Mouse (Mus musculus): ENCODE data around the gene Cenpx. TPM values are rescaled to one million over a fixed set of nuclear protein-coding genes. Genes with fewer than 3 reads are reported as not detected.

Cenpx gene
- polyA plus RNA-seq (2014; fragmentation: Illumina TruSeq; extraction: RNeasy Lipid Tissue Mini Kit (QIAGEN cat#74804); ENCODE audit: low read depth, low replicate concordance), result 1.7 TPM

GRCm38 (mm10) chr11:120713580-120714518 lies at the start of gene Cenpx, which contains the start of gene Lrrc45:
Gene Cenpx, minus strand, starts transcription at chr11:120713738.
Gene Lrrc45, plus strand, starts transcription at chr11:120713925.

GRCm38 (mm10) chr11:120762672-120763041 lies 49.1 kb upstream of the Cenpx start, which contains the start of gene Hmga1b:
Gene Hmga1b, plus strand, starts transcription at chr11:120762794.

GRCm38 (mm10) chr11:120731858-120732680 lies 18.5 kb upstream of the Cenpx start, which contains the start of gene Cbr2:
Gene Cbr2, minus strand, starts transcription at chr11:120732114.

GRCm38 (mm10) chr11:120727169-120727527 lies 13.6 kb upstream of the Cenpx start, which contains the start of gene Dcxr:
Gene Dcxr, minus strand, starts transcription at chr11:120727281.

GRCm38 (mm10) chr11:120721124-120722066 lies 7.9 kb upstream of the Cenpx start, which contains the start of gene Rac3:
Gene Rac3, plus strand, starts transcription at chr11:120721470.

GRCm38 (mm10) chr11:120672687-120673593 lies 40.6 kb downstream of the Cenpx start, which contains the start of gene Aspscr1:
Gene Aspscr1, plus strand, starts transcription at chr11:120672973.

GRCm38 (mm10) chr11:120661076-120661460 lies 52.5 kb downstream of the Cenpx start, which contains the start of gene Notum:
Gene Notum, minus strand, starts transcription at chr11:120661175.

Other genes with a start within 250 kb of the Cenpx start
- gene Arl16, start 246.1 kb downstream of the Cenpx start, polyA plus RNA-seq (2014; fragmentation: Illumina TruSeq; extraction: RNeasy Lipid Tissue Mini Kit (QIAGEN cat#74804); ENCODE audit: low read depth, low replicate concordance), result 16.2 TPM
- gene Mrpl12, start 229.1 kb downstream of the Cenpx start, polyA plus RNA-seq (2014; fragmentation: Illumina TruSeq; extraction: RNeasy Lipid Tissue Mini Kit (QIAGEN cat#74804); ENCODE audit: low read depth, low replicate concordance), result 2.4 TPM
- gene Slc25a10, start 221.9 kb downstream of the Cenpx start, polyA plus RNA-seq (2014; fragmentation: Illumina TruSeq; extraction: RNeasy Lipid Tissue Mini Kit (QIAGEN cat#74804); ENCODE audit: low read depth, low replicate concordance), result 2.2 TPM
- gene Gcgr, start 183.0 kb downstream of the Cenpx start, polyA plus RNA-seq (2014; fragmentation: Illumina TruSeq; extraction: RNeasy Lipid Tissue Mini Kit (QIAGEN cat#74804); ENCODE audit: low read depth, low replicate concordance), result not detected
- 1.0 TPM for gene Mcrip1, start 164.0 kb downstream of the Cenpx start, polyA plus RNA-seq (2014; fragmentation: Illumina TruSeq; extraction: RNeasy Lipid Tissue Mini Kit (QIAGEN cat#74804); ENCODE audit: low read depth, low replicate concordance)
- not detected for gene Ppp1r27, start 162.6 kb downstream of the Cenpx start, polyA plus RNA-seq (2014; fragmentation: Illumina TruSeq; extraction: RNeasy Lipid Tissue Mini Kit (QIAGEN cat#74804); ENCODE audit: low read depth, low replicate concordance)
- 183 TPM for gene P4hb, start 140.5 kb downstream of the Cenpx start, polyA plus RNA-seq (2014; fragmentation: Illumina TruSeq; extraction: RNeasy Lipid Tissue Mini Kit (QIAGEN cat#74804); ENCODE audit: low read depth, low replicate concordance)
- 32.9 TPM for gene Arhgdia, start 132.1 kb downstream of the Cenpx start, polyA plus RNA-seq (2014; fragmentation: Illumina TruSeq; extraction: RNeasy Lipid Tissue Mini Kit (QIAGEN cat#74804); ENCODE audit: low read depth, low replicate concordance)
- gene Alyref, start 115.4 kb downstream of the Cenpx start, polyA plus RNA-seq (2014; fragmentation: Illumina TruSeq; extraction: RNeasy Lipid Tissue Mini Kit (QIAGEN cat#74804); ENCODE audit: low read depth, low replicate concordance), result 20.8 TPM
- gene Anapc11, start 115.3 kb downstream of the Cenpx start, polyA plus RNA-seq (2014; fragmentation: Illumina TruSeq; extraction: RNeasy Lipid Tissue Mini Kit (QIAGEN cat#74804); ENCODE audit: low read depth, low replicate concordance), result 10.3 TPM
- gene Npb, start 105.3 kb downstream of the Cenpx start, polyA plus RNA-seq (2014; fragmentation: Illumina TruSeq; extraction: RNeasy Lipid Tissue Mini Kit (QIAGEN cat#74804); ENCODE audit: low read depth, low replicate concordance), result not detected
- 14.4 TPM for gene Pcyt2, start 95.8 kb downstream of the Cenpx start, polyA plus RNA-seq (2014; fragmentation: Illumina TruSeq; extraction: RNeasy Lipid Tissue Mini Kit (QIAGEN cat#74804); ENCODE audit: low read depth, low replicate concordance)
- 7.9 TPM for gene Sirt7, start 88.5 kb downstream of the Cenpx start, polyA plus RNA-seq (2014; fragmentation: Illumina TruSeq; extraction: RNeasy Lipid Tissue Mini Kit (QIAGEN cat#74804); ENCODE audit: low read depth, low replicate concordance)
- gene Mafg, start 80.1 kb downstream of the Cenpx start, polyA plus RNA-seq (2014; fragmentation: Illumina TruSeq; extraction: RNeasy Lipid Tissue Mini Kit (QIAGEN cat#74804); ENCODE audit: low read depth, low replicate concordance), result 17.5 TPM
- 0.52 TPM for gene Pycr1, start 70.0 kb downstream of the Cenpx start, polyA plus RNA-seq (2014; fragmentation: Illumina TruSeq; extraction: RNeasy Lipid Tissue Mini Kit (QIAGEN cat#74804); ENCODE audit: low read depth, low replicate concordance)
- not detected for gene Myadml2, start 65.6 kb downstream of the Cenpx start, polyA plus RNA-seq (2014; fragmentation: Illumina TruSeq; extraction: RNeasy Lipid Tissue Mini Kit (QIAGEN cat#74804); ENCODE audit: low read depth, low replicate concordance)
- not detected for gene Notum, start 52.6 kb downstream of the Cenpx start, polyA plus RNA-seq (2014; fragmentation: Illumina TruSeq; extraction: RNeasy Lipid Tissue Mini Kit (QIAGEN cat#74804); ENCODE audit: low read depth, low replicate concordance)
- gene Aspscr1, start 40.8 kb downstream of the Cenpx start, polyA plus RNA-seq (2014; fragmentation: Illumina TruSeq; extraction: RNeasy Lipid Tissue Mini Kit (QIAGEN cat#74804); ENCODE audit: low read depth, low replicate concordance), result 2.4 TPM
- gene Lrrc45, start 187 bp upstream of the Cenpx start, polyA plus RNA-seq (2014; fragmentation: Illumina TruSeq; extraction: RNeasy Lipid Tissue Mini Kit (QIAGEN cat#74804); ENCODE audit: low read depth, low replicate concordance), result 0.47 TPM
- not detected for gene Rac3, start 7.7 kb upstream of the Cenpx start, polyA plus RNA-seq (2014; fragmentation: Illumina TruSeq; extraction: RNeasy Lipid Tissue Mini Kit (QIAGEN cat#74804); ENCODE audit: low read depth, low replicate concordance)
- gene Dcxr, start 13.5 kb upstream of the Cenpx start, polyA plus RNA-seq (2014; fragmentation: Illumina TruSeq; extraction: RNeasy Lipid Tissue Mini Kit (QIAGEN cat#74804); ENCODE audit: low read depth, low replicate concordance), result not detected
- 1.2 TPM for gene Cbr2, start 18.4 kb upstream of the Cenpx start, polyA plus RNA-seq (2014; fragmentation: Illumina TruSeq; extraction: RNeasy Lipid Tissue Mini Kit (QIAGEN cat#74804); ENCODE audit: low read depth, low replicate concordance)
- gene Hmga1b, start 49.1 kb upstream of the Cenpx start, polyA plus RNA-seq (2014; fragmentation: Illumina TruSeq; extraction: RNeasy Lipid Tissue Mini Kit (QIAGEN cat#74804); ENCODE audit: low read depth, low replicate concordance), result not detected
- not detected for gene Rfng, start 70.5 kb upstream of the Cenpx start, polyA plus RNA-seq (2014; fragmentation: Illumina TruSeq; extraction: RNeasy Lipid Tissue Mini Kit (QIAGEN cat#74804); ENCODE audit: low read depth, low replicate concordance)
- gene Gps1, start 70.5 kb upstream of the Cenpx start, polyA plus RNA-seq (2014; fragmentation: Illumina TruSeq; extraction: RNeasy Lipid Tissue Mini Kit (QIAGEN cat#74804); ENCODE audit: low read depth, low replicate concordance), result 30.7 TPM
- 4.8 TPM for gene Dus1l, start 82.7 kb upstream of the Cenpx start, polyA plus RNA-seq (2014; fragmentation: Illumina TruSeq; extraction: RNeasy Lipid Tissue Mini Kit (QIAGEN cat#74804); ENCODE audit: low read depth, low replicate concordance)
- 10.8 TPM for gene Fasn, start 110.8 kb upstream of the Cenpx start, polyA plus RNA-seq (2014; fragmentation: Illumina TruSeq; extraction: RNeasy Lipid Tissue Mini Kit (QIAGEN cat#74804); ENCODE audit: low read depth, low replicate concordance)
- gene Ccdc57, start 219.1 kb upstream of the Cenpx start, polyA plus RNA-seq (2014; fragmentation: Illumina TruSeq; extraction: RNeasy Lipid Tissue Mini Kit (QIAGEN cat#74804); ENCODE audit: low read depth, low replicate concordance), result 1.2 TPM
- 0.12 TPM for gene Slc16a3, start 234.7 kb upstream of the Cenpx start, polyA plus RNA-seq (2014; fragmentation: Illumina TruSeq; extraction: RNeasy Lipid Tissue Mini Kit (QIAGEN cat#74804); ENCODE audit: low read depth, low replicate concordance)